ENCODE assay signal across 8 mouse cellular contexts in the genomic region with DNA sequence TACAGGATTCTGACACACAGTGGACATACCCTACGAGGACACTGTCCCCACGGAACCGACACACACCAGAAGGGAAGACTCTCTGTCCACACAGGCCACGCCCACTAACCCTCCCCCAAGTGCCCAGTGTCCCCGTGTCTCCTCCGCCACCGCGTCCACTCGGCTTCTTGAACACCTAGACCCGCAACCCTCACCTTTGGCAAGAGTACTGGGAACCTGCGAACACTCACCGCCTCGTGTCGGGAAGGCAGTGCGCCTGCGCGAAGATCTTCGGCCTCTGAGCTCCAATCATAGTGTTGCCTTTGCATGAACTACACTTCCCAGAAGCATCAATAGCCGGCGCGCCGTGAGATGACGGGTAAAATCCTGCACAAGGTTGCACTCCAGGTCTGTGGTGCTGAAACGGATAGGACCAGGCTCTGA. TPM values are rescaled to one million over a fixed set of nuclear protein-coding genes. Genes with fewer than 3 reads are reported as not detected.
DNase-seq lines count a peak whose midpoint lies in the region; ATAC-seq and TF ChIP-seq lines count a peak whose summit lies in the region.

No protein-coding gene starts in this region.

- TF ChIP-seq POLR2A in bone marrow, adult 2 months (IDR thresholded peaks at IDR 0.05; ENCODE audit: borderline replicate concordance, control insufficient read depth, low read depth, low read length): peak; percentile 57; the same call in 1 of the 2 replicates
- peak; percentile 67; the same call in 1 of the 2 replicates for TF ChIP-seq POLR2A in limb, embryonic 14.5 days (IDR thresholded peaks at IDR 0.05; ENCODE audit: borderline replicate concordance, extremely low read depth, insufficient read depth, insufficient read length)

- peak overlapping the region; percentile 69 for H3K4me2 ChIP-seq in embryonic facial prominence, embryonic 15.5 days (replicated peaks)
- peak overlapping the region; percentile 92 for H3K4me2 ChIP-seq in limb, embryonic 14.5 days (replicated peaks; ENCODE audit: low read depth, low read length, severe bottlenecking)
- peak overlapping the region; percentile 80 for H3K4me2 ChIP-seq in midbrain, postnatal 0 days (ENCODE audit: low read depth, low read length, poor library complexity, severe bottlenecking)

- no peak for TF ChIP-seq CTCF in bone marrow, adult 2 months (IDR thresholded peaks at IDR 0.05; ENCODE audit: control insufficient read depth, insufficient read depth, low read length)
- TF ChIP-seq CTCF in midbrain, postnatal 0 days (IDR thresholded peaks at IDR 0.05): peak; percentile 43

- ATAC-seq in embryonic facial prominence, embryonic 15.5 days (ENCODE audit: insufficient number of reproducible peaks, low FRiP score, low TSS enrichment, low read depth): peak; percentile 77
- ATAC-seq in limb, embryonic 14.5 days (ENCODE audit: low FRiP score, low read depth): peak; percentile 91
- peak; percentile 85 for ATAC-seq in midbrain, postnatal 0 days (ENCODE audit: low FRiP score)

- H3K27ac ChIP-seq in bone marrow, adult 2 months (ENCODE audit: control insufficient read depth, insufficient read depth, low read depth, low read length, poor library complexity): no peak overlapping the region
- H3K27ac ChIP-seq in embryonic facial prominence, embryonic 15.5 days (replicated peaks): no peak overlapping the region
- H3K27ac ChIP-seq in limb, embryonic 14.5 days (replicated peaks; ENCODE audit: low read depth, low read length): no peak overlapping the region
- H3K27ac ChIP-seq in midbrain, postnatal 0 days (ENCODE audit: low read depth, low read length): peak overlapping the region; percentile 39; the same call in 1 of the 2 replicates

- peak; percentile 95 for DNase-seq in 416B (ENCODE audit: low read depth)
- peak; percentile 93 for DNase-seq in heart, adult 8-10 months (ENCODE audit: low spot score)
- DNase-seq in kidney, adult 9 months: peak; percentile 97
- peak; percentile 95 for DNase-seq in limb, embryonic 14.5 days (ENCODE audit: low spot score)
- peak; percentile 97 for DNase-seq in midbrain, postnatal 0 days (ENCODE audit: low spot score)
- DNase-seq in spleen, postnatal 14 days (ENCODE audit: low spot score in 2 of 2): peak; percentile 72 to 79

- H3K4me3 ChIP-seq in bone marrow, adult 2 months (replicated peaks; ENCODE audit: control insufficient read depth, low read depth, low read length): peak overlapping the region; percentile 91
- H3K4me3 ChIP-seq in embryonic facial prominence, embryonic 15.5 days (replicated peaks): peak overlapping the region; percentile 72
- peak overlapping the region; percentile 65 for H3K4me3 ChIP-seq in limb, embryonic 14.5 days (replicated peaks; ENCODE audit: low read length)
- peak overlapping the region; percentile 56 for H3K4me3 ChIP-seq in midbrain, postnatal 0 days (ENCODE audit: low read depth, low read length)

- H3K9me3 ChIP-seq in embryonic facial prominence, embryonic 15.5 days (replicated peaks): no peaks in the 10 kb centered on the region
- no peaks in the 10 kb centered on the region for H3K9me3 ChIP-seq in limb, embryonic 14.5 days (ENCODE audit: control insufficient read depth, low read length)
- H3K9me3 ChIP-seq in midbrain, postnatal 0 days (ENCODE audit: low read length): no peaks in the 10 kb centered on the region

- H3K9ac ChIP-seq in embryonic facial prominence, embryonic 15.5 days: peak overlapping the region; percentile 63
- H3K9ac ChIP-seq in limb, embryonic 14.5 days (ENCODE audit: low read depth, low read length, severe bottlenecking): peak overlapping the region; percentile 70
- peak overlapping the region; percentile 76 for H3K9ac ChIP-seq in midbrain, postnatal 0 days (replicated peaks; ENCODE audit: low read length, poor library complexity, severe bottlenecking)

- H3K27me3 ChIP-seq in embryonic facial prominence, embryonic 15.5 days: no peaks in the 10 kb centered on the region
- no peaks in the 10 kb centered on the region for H3K27me3 ChIP-seq in limb, embryonic 14.5 days (ENCODE audit: control insufficient read depth, insufficient read depth, low read length)
- no peaks in the 10 kb centered on the region for H3K27me3 ChIP-seq in midbrain, postnatal 0 days (ENCODE audit: insufficient read depth, low read length)

- under 1% methylated on average over 24 of the region's 24 CpGs for WGBS in bone marrow, adult 2 months
- WGBS in embryonic facial prominence, embryonic 15.5 days: under 1% methylated on average over 24 of the region's 24 CpGs
- 0% methylated on average over 24 of the region's 24 CpGs for WGBS in limb, embryonic 14.5 days
- under 1% methylated on average over 24 of the region's 24 CpGs for WGBS in midbrain, postnatal 0 days

- H3K4me1 ChIP-seq in bone marrow, adult 2 months (ENCODE audit: control insufficient read depth, insufficient read depth, low read length): peaks cover 3% of the 10 kb centered on the region; the same call in 1 of the 2 replicates
- H3K4me1 ChIP-seq in embryonic facial prominence, embryonic 15.5 days: peaks cover 21% of the 10 kb centered on the region
- H3K4me1 ChIP-seq in limb, embryonic 14.5 days (ENCODE audit: control insufficient read depth, insufficient read depth, low read length): peaks cover 18% of the 10 kb centered on the region; the same call in 1 of the 2 replicates
- H3K4me1 ChIP-seq in midbrain, postnatal 0 days (ENCODE audit: insufficient read depth, low read length): peaks cover 11% of the 10 kb centered on the region; the same call in 1 of the 2 replicates

- 0 out of 2 replicates have a peak, but pooled peaks cover 4% of the 10 kb centered on the region for H3K36me3 ChIP-seq in embryonic facial prominence, embryonic 15.5 days
- no peaks in the 10 kb centered on the region for H3K36me3 ChIP-seq in limb, embryonic 14.5 days (ENCODE audit: control insufficient read depth, insufficient read depth, low read length)
- H3K36me3 ChIP-seq in midbrain, postnatal 0 days (ENCODE audit: insufficient read depth, low read length): peaks cover 12% of the 10 kb centered on the region

RNA-seq across cellular contexts. Expression of gene Zfp661, which starts 2.4 kb away (rescaled TPM):
- polyA plus RNA-seq in bone marrow, adult 2 months (2011; ENCODE audit: insufficient read depth, insufficient read length, low replicate concordance, missing spikeins): 0.47 and 1.0 TPM in 2 replicates
- 4.7 and 5.8 TPM in 2 replicates for polyA plus RNA-seq in embryonic facial prominence, embryonic 15.5 days (2015; fragmentation: Nextera tagmentation; extraction: Ambion mirVana)
- total RNA-seq in heart, adult 8-10 months (2022): 1 to 10 TPM; 1.1 to 1.9 (median 1.6) TPM
- 6.2 and 7.3 TPM in 2 replicates for polyA plus RNA-seq in limb, embryonic 14.5 days (2012; rRNA removed)
- 5.0 TPM in 2 replicates for polyA plus RNA-seq in limb, embryonic 14.5 days (2014; fragmentation: Nextera tagmentation; extraction: Ambion mirVana)
- total RNA-seq in midbrain, postnatal 0 days (2014; rRNA removed): 6.8 and 7.0 TPM in 2 replicates
- 3.7 and 4.1 TPM in 2 replicates for polyA plus RNA-seq in midbrain, postnatal 0 days (2015; fragmentation: Nextera tagmentation; extraction: Ambion mirVana)

RNA-seq across cellular contexts. Expression of gene Mrps5, which starts 2.6 kb away (rescaled TPM):
- 42.6 and 64.8 TPM in 2 replicates for polyA plus RNA-seq in bone marrow, adult 2 months (2011; ENCODE audit: insufficient read depth, insufficient read length, low replicate concordance, missing spikeins)
- 113 and 124 TPM in 2 replicates for polyA plus RNA-seq in embryonic facial prominence, embryonic 15.5 days (2015; fragmentation: Nextera tagmentation; extraction: Ambion mirVana)
- total RNA-seq in heart, adult 8-10 months (2022): 10 to 100 TPM; 82.2 to 90.5 (median 86.5) TPM
- 92.0 and 102 TPM in 2 replicates for polyA plus RNA-seq in limb, embryonic 14.5 days (2012; rRNA removed)
- polyA plus RNA-seq in limb, embryonic 14.5 days (2014; fragmentation: Nextera tagmentation; extraction: Ambion mirVana): 118 and 123 TPM in 2 replicates
- total RNA-seq in midbrain, postnatal 0 days (2014; rRNA removed): 69.4 and 87.5 TPM in 2 replicates
- polyA plus RNA-seq in midbrain, postnatal 0 days (2015; fragmentation: Nextera tagmentation; extraction: Ambion mirVana): 134 and 140 TPM in 2 replicates

RNA-seq across cellular contexts. Expression of gene Prom2, which starts 43.2 kb away (rescaled TPM):
- polyA plus RNA-seq in bone marrow, adult 2 months (2011; ENCODE audit: insufficient read depth, insufficient read length, low replicate concordance, missing spikeins): not detected in 2 replicates
- 8.9 and 11.2 TPM in 2 replicates for polyA plus RNA-seq in embryonic facial prominence, embryonic 15.5 days (2015; fragmentation: Nextera tagmentation; extraction: Ambion mirVana)
- total RNA-seq in heart, adult 8-10 months (2022): under 1 TPM; 0.12 to 0.88 (median 0.25) TPM
- polyA plus RNA-seq in limb, embryonic 14.5 days (2012; rRNA removed): 10.3 and 10.6 TPM in 2 replicates
- polyA plus RNA-seq in limb, embryonic 14.5 days (2014; fragmentation: Nextera tagmentation; extraction: Ambion mirVana): 9.3 and 9.5 TPM in 2 replicates
- 0.44 TPM in 1 of 2 replicates, not detected in the other for total RNA-seq in midbrain, postnatal 0 days (2014; rRNA removed)
- polyA plus RNA-seq in midbrain, postnatal 0 days (2015; fragmentation: Nextera tagmentation; extraction: Ambion mirVana): 0.06 and 0.09 TPM in 2 replicates
